Mouse (Mus musculus): ENCODE measurements around the gene Dpf2. TPM values are rescaled to one million over a fixed set of nuclear protein-coding genes. Genes with fewer than 3 reads are reported as not detected.

Dpf2 gene
- polyA plus RNA-seq (2015; fragmentation: Nextera tagmentation; extraction: Ambion mirVana): 109 and 119 TPM in 2 replicates

- peaks cover 11% of the 10 kb centered on the region; the same call in 1 of the 2 replicates for H3K36me3 ChIP-seq (ENCODE audit: control insufficient read depth, insufficient read depth, low read length)
- peak within 1 kb of the TSS; percentile 79 for H3K4me2 ChIP-seq (ENCODE audit: low read depth, low read length)
- peak within 1 kb of the TSS; percentile 97 for H3K9ac ChIP-seq (ENCODE audit: low read depth, low read length)
- H3K9me3 ChIP-seq (ENCODE audit: control insufficient read depth, low read length): no peaks in the 10 kb centered on the region
- H3K4me1 ChIP-seq (ENCODE audit: control insufficient read depth, insufficient read depth, low read length): peaks cover 30% of the 10 kb centered on the region
- peak; percentile 73 for ATAC-seq
- H3K27ac ChIP-seq (ENCODE audit: low read length): peak within 1 kb of the TSS; percentile 84
- no peaks in the 10 kb centered on the region for H3K27me3 ChIP-seq (replicated peaks; ENCODE audit: control insufficient read depth, insufficient read depth, low read length)
- WGBS: 16% methylated on average over 13 of the region's 13 CpGs
- H3K4me3 ChIP-seq (ENCODE audit: low read length): peak within 1 kb of the TSS; percentile 94
Observed at GRCm38 (mm10) chr19:5913007-5913719, at the start of gene Dpf2. Dpf2 (minus strand) TSS chr19:5913010.

DNA sequence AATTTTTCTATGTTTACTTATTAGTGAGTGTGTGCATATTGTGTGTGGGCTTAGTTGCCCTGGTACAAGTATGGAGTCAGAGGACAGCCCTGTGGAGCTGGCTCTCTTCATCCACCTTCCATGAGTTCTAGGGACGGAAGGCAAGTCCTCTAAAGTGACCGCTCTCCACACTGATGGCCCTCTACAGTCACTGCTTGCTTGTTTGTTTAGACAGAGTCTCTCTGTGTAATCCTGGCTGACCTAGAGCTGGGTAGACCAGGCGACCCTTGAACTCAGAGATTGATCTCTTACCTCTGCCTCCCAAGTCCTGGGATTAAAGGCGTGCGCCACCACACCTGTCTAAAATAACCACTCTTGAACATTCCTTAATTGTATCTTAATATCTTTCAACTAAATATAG lies 44.6 kb upstream of the Dpf2 start:
- Histone ChIP-seq H3K27me3 (replicated peaks; ENCODE audit: control insufficient read depth, insufficient read depth, low read length) (no peaks in the 10 kb centered on the region), H3K36me3 (ENCODE audit: control insufficient read depth, insufficient read depth, low read length) (no peaks in the 10 kb centered on the region), H3K4me1 (ENCODE audit: control insufficient read depth, insufficient read depth, low read length) (peaks cover 38% of the 10 kb centered on the region), H3K27ac (ENCODE audit: low read length) (no peak overlapping the region), H3K9ac (ENCODE audit: low read depth, low read length) (no peak overlapping the region), H3K4me3 (ENCODE audit: low read length) (no peak overlapping the region), H3K9me3 (ENCODE audit: control insufficient read depth, low read length) (no peaks in the 10 kb centered on the region), H3K4me2 (ENCODE audit: low read depth, low read length) (no peak overlapping the region)
- ATAC-seq: no peak
- 77% methylated on average over 5 of the region's 5 CpGs for WGBS

DNA sequence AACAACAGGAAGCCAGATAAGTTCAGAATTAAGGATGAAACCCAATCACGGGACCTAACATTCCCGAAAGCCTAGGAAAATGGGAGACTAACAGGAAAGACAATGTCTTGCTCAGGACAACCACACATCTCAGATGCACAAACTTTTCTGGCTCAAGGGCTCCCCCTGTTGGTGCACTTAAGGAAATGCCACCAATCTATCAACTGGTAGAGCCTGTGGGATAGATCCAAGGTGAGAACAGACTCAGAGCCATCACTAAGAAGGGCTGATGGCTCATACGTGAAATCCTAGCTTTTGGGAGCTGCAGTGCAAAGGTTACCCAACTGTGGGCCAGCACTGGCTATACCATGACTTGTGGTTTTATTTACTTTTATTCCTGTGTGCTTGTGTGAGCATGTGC lies 43.9 kb upstream of the Dpf2 start:
- Histone ChIP-seq H3K4me1 (ENCODE audit: control insufficient read depth, insufficient read depth, low read length) (peaks cover 37% of the 10 kb centered on the region), H3K4me2 (ENCODE audit: low read depth, low read length) (no peak overlapping the region), H3K9ac (ENCODE audit: low read depth, low read length) (no peak overlapping the region), H3K27ac (ENCODE audit: low read length) (peak overlapping the region; percentile 90; the same call in 1 of the 2 replicates), H3K27me3 (replicated peaks; ENCODE audit: control insufficient read depth, insufficient read depth, low read length) (no peaks in the 10 kb centered on the region), H3K36me3 (ENCODE audit: control insufficient read depth, insufficient read depth, low read length) (no peaks in the 10 kb centered on the region), H3K4me3 (ENCODE audit: low read length) (no peak overlapping the region), H3K9me3 (ENCODE audit: control insufficient read depth, low read length) (no peaks in the 10 kb centered on the region)
- whole genome bisulfite sequencing: 19% methylated on average over 3 of the region's 3 CpGs
- peak; percentile 33; the same call in 1 of the 2 replicates for ATAC-seq

GRCm38 (mm10) chr19:5955704-5956670 lies 43.2 kb upstream of the Dpf2 start:
- no peaks in the 10 kb centered on the region for H3K9me3 ChIP-seq (ENCODE audit: control insufficient read depth, low read length)
- H3K27ac ChIP-seq (ENCODE audit: low read length): peak overlapping the region; percentile 90
- H3K4me1 ChIP-seq (ENCODE audit: control insufficient read depth, insufficient read depth, low read length): peaks cover 35% of the 10 kb centered on the region
- H3K4me3 ChIP-seq (ENCODE audit: low read length): no peak overlapping the region; the same call in 1 of the 2 replicates
- whole genome bisulfite sequencing: 60% methylated on average over 28 of the region's 28 CpGs
- 0 out of 2 replicates have a peak, but pooled peaks cover 3% of the 10 kb centered on the region for H3K36me3 ChIP-seq (ENCODE audit: control insufficient read depth, insufficient read depth, low read length)
- peak; percentile 73 for ATAC-seq
- H3K9ac ChIP-seq (ENCODE audit: low read depth, low read length): peak overlapping the region; percentile 42; the same call in 1 of the 2 replicates
- peak overlapping the region; percentile 43 for H3K4me2 ChIP-seq (ENCODE audit: low read depth, low read length)
- H3K27me3 ChIP-seq (replicated peaks; ENCODE audit: control insufficient read depth, insufficient read depth, low read length): no peaks in the 10 kb centered on the region

GRCm38 (mm10) chr19:5954936-5955335 lies 42.1 kb upstream of the Dpf2 start:
- peak overlapping the region; percentile 27; the same call in 1 of the 2 replicates for H3K4me2 ChIP-seq (ENCODE audit: low read depth, low read length)
- no peak for ATAC-seq
- no peak overlapping the region for H3K4me3 ChIP-seq (ENCODE audit: low read length)
- 0 out of 2 replicates have a peak, but pooled peaks cover 3% of the 10 kb centered on the region for H3K36me3 ChIP-seq (ENCODE audit: control insufficient read depth, insufficient read depth, low read length)
- no peaks in the 10 kb centered on the region for H3K9me3 ChIP-seq (ENCODE audit: control insufficient read depth, low read length)
- H3K27me3 ChIP-seq (replicated peaks; ENCODE audit: control insufficient read depth, insufficient read depth, low read length): no peaks in the 10 kb centered on the region
- H3K4me1 ChIP-seq (ENCODE audit: control insufficient read depth, insufficient read depth, low read length): peaks cover 34% of the 10 kb centered on the region
- WGBS: 83% methylated on average over 10 of the region's 10 CpGs
- peak overlapping the region; percentile 90 for H3K27ac ChIP-seq (ENCODE audit: low read length)
- peak overlapping the region; percentile 41 for H3K9ac ChIP-seq (ENCODE audit: low read depth, low read length)

DNA sequence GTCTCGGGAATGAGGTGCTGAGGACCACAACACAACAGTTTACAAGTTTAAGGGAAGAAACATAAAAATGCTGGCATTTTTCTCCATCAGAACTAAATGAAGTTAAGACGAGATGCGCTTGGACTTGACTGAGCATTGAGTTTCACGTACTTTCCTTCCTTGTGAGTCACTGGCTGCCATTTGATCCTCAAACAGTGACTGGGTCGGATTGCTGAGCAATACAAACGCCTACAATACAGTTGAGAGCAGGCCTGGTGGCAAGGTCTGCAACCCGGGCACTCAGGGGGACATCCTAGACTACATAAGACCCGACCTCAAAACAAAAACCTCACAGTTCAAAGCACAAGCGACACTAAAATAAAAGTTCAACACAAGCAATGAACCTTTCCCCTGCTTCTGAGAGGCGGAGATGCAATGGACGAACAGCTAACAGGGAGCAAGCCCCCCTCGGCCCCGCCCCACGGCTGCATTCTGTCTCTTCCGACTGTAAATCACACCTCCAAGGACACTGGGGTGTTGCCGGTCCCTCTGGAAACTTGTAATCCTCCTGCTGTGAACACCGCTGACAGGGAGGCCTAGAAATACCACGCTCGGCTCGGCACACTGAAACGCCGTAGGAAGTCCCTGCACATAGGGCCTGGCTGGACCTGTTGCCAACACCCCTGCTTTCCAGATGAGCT lies 41.4 kb upstream of the Dpf2 start:
- peaks cover 34% of the 10 kb centered on the region for H3K4me1 ChIP-seq (ENCODE audit: control insufficient read depth, insufficient read depth, low read length)
- H3K4me3 ChIP-seq (ENCODE audit: low read length): no peak overlapping the region
- H3K9ac ChIP-seq (ENCODE audit: low read depth, low read length): no peak overlapping the region; the same call in 1 of the 2 replicates
- WGBS: 68% methylated on average over 22 of the region's 22 CpGs
- H3K36me3 ChIP-seq (ENCODE audit: control insufficient read depth, insufficient read depth, low read length): 0 out of 2 replicates have a peak, but pooled peaks cover 3% of the 10 kb centered on the region
- no peaks in the 10 kb centered on the region for H3K9me3 ChIP-seq (ENCODE audit: control insufficient read depth, low read length)
- no peak for ATAC-seq
- no peak overlapping the region for H3K4me2 ChIP-seq (ENCODE audit: low read depth, low read length)
- no peaks in the 10 kb centered on the region for H3K27me3 ChIP-seq (replicated peaks; ENCODE audit: control insufficient read depth, insufficient read depth, low read length)
- peak overlapping the region; percentile 90 for H3K27ac ChIP-seq (ENCODE audit: low read length)

DNA sequence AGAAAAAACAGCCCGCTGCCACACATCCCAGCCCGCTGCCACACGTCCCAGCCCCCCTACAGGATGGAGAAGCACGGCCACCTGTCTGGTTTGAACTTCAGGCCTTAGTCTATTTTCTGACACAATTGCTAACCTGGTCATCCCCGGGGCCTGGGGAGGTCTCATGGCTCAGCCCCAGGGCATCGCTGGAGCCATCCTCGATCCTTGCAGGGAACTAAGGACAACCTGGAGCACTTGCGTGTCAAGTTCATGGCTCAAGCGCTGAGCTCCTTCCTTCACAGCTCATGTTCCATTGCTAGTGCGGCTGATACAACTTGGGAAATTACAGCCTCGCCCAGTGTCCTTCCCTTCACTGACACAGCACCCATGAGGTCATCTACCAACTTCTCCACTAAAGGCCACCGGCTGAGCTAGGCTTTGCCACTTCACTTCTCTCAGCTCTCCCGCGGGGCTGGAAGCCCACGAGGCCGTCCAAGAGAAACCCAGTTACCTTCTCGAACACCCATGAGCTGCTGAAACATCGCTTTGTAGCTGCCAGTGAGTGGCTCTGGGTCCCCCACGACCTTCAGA lies 40.5 kb upstream of the Dpf2 start:
- Histone ChIP-seq H3K4me2 (ENCODE audit: low read depth, low read length) (no peak overlapping the region), H3K27ac (ENCODE audit: low read length) (peak overlapping the region; percentile 81; the same call in 1 of the 2 replicates), H3K4me1 (ENCODE audit: control insufficient read depth, insufficient read depth, low read length) (peaks cover 34% of the 10 kb centered on the region), H3K4me3 (ENCODE audit: low read length) (no peak overlapping the region), H3K9me3 (ENCODE audit: control insufficient read depth, low read length) (no peaks in the 10 kb centered on the region), H3K9ac (ENCODE audit: low read depth, low read length) (peak overlapping the region; percentile 48; the same call in 1 of the 2 replicates), H3K27me3 (replicated peaks; ENCODE audit: control insufficient read depth, insufficient read depth, low read length) (no peaks in the 10 kb centered on the region), H3K36me3 (ENCODE audit: control insufficient read depth, insufficient read depth, low read length) (0 out of 2 replicates have a peak, but pooled peaks cover 3% of the 10 kb centered on the region)
- 86% methylated on average over 19 of the region's 19 CpGs for WGBS
- ATAC-seq: no peak

- Histone ChIP-seq H3K27me3 (replicated peaks; ENCODE audit: control insufficient read depth, insufficient read depth, low read length) (no peaks in the 10 kb centered on the region), H3K9ac (ENCODE audit: low read depth, low read length) (peak overlapping the region; percentile 48; the same call in 1 of the 2 replicates), H3K4me2 (ENCODE audit: low read depth, low read length) (no peak overlapping the region), H3K9me3 (ENCODE audit: control insufficient read depth, low read length) (no peaks in the 10 kb centered on the region), H3K4me3 (ENCODE audit: low read length) (no peak overlapping the region), H3K27ac (ENCODE audit: low read length) (peak overlapping the region; percentile 81), H3K4me1 (ENCODE audit: control insufficient read depth, insufficient read depth, low read length) (peaks cover 34% of the 10 kb centered on the region), H3K36me3 (ENCODE audit: control insufficient read depth, insufficient read depth, low read length) (0 out of 2 replicates have a peak, but pooled peaks cover 3% of the 10 kb centered on the region)
- WGBS: 61% methylated on average over 13 of the region's 13 CpGs
- peak; percentile 75 for ATAC-seq
Observed at GRCm38 (mm10) chr19:5952071-5952691, 39.4 kb upstream of the Dpf2 start.

Data from intestine, embryonic 16.5 days (tissue).